Mouse (Mus musculus) large intestine, adult 2 months (tissue): Measurements from ENCODE around the gene Med20. TPM values are rescaled to one million over a fixed set of nuclear protein-coding genes. Genes with fewer than 3 reads are reported as not detected.
"Not testable (repeated sequence)": the region's sequence is repeated elsewhere in the genome, so short reads cannot be mapped to it uniquely, and the experiment has no call there.

ENCODE experiments used
- DNase-seq: peaks from one replicate; pipeline ENCODE4 v3.0.0-alpha.2; 2012; ENCODE audit warnings: low read depth, low spot score
- WGBS: fragments of 180-500 bp; shearing (Covaris S2); methylation state at CpG from one replicate; pipeline ENCODE4 v1.1.7; 2018; 5-methylcytosine and 5-hydroxymethylcytosine counted together
- polyA plus RNA-seq: library from polyadenylated mRNA; depleted of rRNA; stranded (reverse); fragments of >200 nt; gene quantifications from 2 replicates; pipeline ENCODE4 v1.2.3, GENCODE M21; 2012

Med20 gene
- polyA plus RNA-seq, 1 experiment: 21.7 TPM

DNA sequence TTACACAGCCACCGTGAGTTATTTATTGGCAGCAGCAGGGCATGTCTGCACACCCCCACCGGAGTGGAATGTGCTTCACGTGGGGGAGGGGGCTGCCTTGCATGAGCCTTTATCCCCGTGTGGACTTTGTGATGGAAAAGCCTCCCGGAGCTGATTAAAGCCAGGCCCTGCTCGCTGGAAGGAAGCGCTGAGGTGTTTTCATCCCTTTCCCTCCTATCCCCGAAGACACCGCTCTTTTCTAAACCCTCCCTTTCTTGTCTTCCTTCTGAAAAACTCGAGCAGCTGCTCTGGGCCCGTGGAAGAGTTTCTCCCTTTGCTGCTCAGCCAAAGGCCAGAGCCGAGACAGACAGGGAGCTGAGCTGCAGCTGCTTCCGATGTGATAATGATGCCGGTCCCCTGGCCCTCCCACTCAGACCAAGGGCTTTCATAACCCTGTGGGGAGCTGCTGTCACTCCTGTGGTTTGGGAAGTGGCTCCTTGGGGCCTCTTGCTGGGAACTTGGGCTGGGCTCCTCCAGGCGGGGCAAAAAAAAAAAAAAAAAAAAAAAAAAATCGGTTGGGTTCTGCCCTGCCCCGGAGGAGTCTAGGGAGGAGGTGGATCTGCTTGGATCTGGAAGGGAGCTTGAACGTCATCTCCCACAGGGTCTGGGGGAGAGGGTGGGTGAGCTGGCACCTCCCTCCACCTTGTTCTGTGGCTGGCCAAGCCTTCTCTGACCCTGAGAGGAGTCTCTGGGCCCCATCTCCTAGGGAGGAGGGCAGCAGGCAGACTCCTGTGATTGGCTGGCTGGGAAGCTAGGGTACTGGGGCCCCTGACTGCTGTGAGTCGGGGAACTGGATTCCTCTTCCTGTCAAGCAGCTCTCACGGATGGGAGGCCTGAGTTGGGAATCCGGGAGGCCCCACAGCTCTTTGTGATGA, 15.9 kb upstream of the Med20 start:
- 25% methylated on average over 21 of the region's 21 CpGs for WGBS
- DNase-seq: no peak

DNA sequence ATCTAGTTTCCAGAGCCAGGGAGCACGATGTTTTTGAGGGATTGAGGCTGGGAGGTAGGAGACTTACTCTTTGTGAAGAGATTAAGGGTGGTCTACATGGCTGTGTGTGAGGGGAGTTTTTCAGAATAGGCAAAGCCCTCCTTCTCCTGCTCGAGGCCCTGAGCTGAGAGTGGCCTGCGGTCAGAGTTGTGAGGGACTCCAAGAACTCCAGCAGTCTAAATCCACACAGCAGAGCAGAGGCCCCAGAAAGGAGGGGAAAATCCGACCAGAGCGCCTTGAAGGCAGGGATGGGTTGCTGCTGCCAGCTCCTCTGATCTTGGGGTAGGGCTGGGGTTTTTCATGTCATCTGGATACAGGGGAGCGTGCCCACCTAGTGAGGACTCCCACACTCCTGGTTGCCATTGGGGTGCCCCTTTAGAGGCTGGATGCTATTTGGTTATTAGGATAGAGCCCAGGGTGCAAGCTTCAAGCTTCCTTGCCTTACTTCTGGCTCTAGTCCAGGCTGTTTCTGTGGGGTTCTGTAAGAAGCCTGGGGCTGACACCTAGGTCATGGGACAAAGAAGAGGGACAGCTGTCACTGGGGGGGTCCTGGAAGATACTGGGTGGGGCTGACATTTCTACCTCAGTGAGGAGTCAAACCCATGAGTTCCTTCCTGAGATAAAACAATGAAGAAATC, 15.1 kb upstream of the Med20 start:
- 68% methylated on average over 6 of the region's 6 CpGs for WGBS

DNA sequence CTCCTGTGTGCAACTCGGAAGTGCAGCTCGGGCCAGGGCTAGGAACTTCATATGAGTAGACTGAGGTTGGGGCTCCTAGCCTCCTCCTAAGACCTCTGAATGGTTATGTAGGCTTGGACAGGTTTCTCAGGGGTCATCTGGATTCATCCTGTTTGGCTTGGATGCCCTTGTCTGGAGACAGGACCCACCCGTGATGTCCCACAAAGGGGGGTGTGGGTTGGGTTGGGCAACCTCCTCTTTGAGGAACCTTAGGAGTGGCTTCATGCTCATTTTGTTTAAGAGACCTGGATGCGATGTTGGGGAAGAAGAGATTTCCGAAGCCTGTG, 14.6 kb upstream of the Med20 start:
- 68% methylated on average over 5 of the region's 5 CpGs for WGBS

More for the DNA sequence above, 15.1 kb upstream of the Med20 start:
- DNase-seq: no peak

DNA sequence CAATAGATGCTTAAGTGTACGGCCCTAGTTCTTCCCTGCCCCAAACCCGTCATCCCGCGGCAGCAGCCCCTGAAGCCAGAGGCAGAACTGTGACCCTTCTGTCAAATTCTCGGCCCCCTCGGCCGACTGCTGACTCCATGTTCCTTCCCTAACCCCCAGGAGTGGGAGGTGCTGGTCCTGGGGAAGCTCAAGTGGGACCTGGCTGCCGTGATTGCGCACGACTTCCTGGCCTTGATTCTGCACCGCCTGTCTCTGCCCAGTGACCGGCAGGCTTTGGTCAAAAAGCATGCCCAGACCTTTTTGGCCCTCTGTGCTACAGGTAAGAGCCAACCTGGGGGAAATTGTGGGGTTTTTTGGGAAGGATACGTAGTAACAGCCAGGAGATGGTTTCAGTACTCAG, 14.1 kb upstream of the Med20 start:
- 76% methylated on average over 13 of the region's 13 CpGs for WGBS
- no peak for DNase-seq

More for the DNA sequence above, 14.6 kb upstream of the Med20 start:
- DNase-seq: no peak

DNA sequence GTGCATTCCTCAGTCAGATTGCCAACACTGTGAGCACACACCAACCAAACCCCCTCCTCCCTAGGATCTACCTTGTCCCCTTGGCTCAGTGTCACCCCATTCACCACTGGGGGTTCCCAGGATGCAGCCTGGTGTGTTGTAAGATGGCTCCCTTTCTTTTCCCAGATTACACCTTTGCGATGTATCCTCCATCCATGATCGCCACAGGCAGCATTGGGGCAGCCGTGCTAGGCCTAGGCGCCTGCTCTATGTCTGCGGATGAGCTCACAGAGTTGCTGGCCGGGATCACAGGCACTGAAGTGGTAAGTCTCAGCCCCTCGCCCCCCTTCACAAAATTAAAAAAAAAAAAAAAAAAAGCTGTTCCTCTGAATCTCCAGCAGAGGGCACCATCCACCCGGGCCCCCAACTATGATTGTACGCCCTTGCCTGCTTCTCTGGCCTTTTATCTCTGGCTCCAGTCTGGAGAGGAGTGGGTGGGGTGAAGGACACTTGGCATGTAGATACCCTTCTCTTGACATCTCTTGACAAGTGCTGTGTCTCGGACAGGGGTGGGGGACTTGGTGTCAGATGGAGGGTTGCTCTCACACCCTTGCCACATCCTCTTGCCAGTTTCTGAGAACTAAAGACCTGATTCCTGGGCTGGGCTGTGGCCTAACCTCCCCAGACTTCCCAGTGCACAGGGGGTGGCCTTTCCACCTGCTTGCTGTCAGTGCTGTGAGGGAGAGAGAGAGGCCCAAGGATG, 13.4 kb upstream of the Med20 start:
- 32% methylated on average over 10 of the region's 10 CpGs for WGBS
- no peak for DNase-seq

DNA sequence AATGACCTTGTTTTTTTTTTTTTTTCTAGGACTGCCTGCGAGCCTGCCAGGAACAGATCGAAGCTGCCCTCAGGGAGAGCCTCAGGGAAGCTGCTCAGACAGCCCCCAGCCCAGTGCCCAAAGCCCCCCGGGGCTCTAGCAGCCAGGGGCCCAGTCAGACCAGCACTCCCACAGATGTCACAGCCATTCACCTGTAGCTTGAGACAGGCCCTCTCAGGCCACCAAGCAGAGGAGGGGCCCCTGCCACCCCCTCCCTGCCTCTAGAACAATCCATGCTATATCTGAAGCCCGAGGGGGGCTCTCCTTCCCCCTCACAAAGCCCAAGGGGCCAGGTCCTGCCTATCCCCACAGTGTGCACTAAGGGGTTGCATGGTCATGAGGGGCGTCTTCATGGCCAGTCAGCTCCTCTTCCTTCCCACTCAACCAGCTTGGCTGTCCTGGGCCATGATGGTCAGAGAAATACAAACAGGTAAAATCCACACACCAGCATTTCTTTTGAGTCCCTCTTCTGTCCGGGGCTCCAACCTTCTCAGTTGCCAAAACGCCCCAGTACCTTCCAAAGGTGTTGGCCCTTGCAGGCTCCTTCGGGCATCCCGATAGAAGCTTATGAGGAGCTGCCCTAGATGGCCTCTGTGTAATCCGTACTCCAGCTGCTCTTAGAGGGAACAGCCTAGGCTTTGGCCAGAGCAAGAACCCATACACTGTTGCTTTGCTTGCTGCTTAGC, 12.6 kb upstream of the Med20 start:
- 82% methylated on average over 10 of the region's 10 CpGs for WGBS
- not testable (repeated sequence) for DNase-seq

DNA sequence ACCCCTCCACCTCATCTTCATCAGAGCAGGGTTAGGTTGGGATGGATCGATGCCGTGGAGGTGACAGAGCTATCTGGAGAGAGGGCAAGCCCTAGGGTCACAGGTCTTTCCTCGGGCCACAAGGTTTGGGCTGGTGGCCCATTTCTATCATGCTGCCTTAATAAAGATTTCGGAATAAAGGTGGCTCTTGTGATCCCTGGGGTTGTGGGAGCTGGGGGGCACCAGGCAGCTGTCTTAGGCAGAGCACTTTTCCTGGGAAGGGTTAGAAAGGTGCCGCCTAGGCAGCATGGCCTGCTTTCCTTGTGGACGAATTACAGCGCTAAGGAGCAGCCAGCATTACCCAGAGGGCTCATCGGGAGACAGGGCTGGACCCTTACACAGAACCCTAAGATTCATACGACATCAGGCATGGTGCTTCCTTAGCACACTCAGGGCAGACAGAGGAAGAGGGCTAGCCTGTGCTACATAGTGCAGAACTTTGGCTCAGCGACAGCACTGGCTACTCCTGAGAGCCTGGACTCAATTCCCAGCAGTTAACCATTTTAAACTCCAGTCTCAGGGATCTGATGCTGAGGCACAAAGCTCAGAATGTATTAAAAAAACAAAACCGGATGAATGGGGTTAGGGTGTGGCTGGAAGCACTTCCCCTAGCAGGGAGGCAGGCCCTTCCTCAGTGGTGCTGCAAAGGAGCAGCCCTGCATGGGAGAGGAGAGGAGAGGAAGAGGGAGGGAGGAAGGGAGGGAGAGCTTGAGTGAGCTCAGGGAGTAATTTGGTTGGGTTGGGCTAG, 11.7 kb upstream of the Med20 start:
- 68% methylated on average over 11 of the region's 11 CpGs for WGBS
- DNase-seq: no peak

DNA sequence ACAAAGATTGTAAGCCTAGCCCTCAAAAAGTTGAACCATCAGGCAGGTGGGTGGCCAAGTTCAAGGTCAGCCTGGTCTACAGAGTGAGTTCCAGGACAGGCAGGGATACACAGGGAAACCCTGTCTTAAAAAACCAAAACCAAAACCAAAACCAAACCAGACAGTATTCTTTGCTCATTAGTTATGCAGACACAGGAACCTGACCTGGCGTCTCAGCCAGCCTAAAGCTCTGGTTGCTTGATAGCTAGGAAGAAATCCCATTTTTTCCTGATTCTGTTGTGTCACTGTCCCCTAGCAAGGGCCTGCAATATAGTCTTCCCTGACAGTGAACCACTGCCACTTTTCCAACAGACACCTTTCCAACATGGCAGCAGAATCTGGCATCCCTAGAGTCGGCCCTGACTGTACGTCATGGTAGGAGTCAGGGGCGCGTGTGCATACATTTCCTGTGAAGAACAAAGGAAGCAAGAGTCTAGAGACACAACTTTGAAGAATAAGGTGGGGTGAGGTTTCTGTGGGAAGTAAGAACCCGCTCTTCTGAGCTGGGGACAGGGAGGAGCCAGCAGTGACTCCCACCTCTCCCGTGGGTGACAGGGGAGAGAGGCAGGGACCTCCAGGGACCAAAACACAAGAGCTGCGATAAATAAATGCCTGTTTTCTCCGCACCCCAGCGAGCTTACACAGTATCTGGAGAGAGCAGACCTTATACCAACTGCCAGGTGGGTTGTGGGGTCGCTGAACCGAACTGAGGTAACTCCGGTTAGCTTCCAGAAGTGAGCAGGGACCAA, 10.6 kb upstream of the Med20 start:
- 79% methylated on average over 13 of the region's 13 CpGs for WGBS

DNA sequence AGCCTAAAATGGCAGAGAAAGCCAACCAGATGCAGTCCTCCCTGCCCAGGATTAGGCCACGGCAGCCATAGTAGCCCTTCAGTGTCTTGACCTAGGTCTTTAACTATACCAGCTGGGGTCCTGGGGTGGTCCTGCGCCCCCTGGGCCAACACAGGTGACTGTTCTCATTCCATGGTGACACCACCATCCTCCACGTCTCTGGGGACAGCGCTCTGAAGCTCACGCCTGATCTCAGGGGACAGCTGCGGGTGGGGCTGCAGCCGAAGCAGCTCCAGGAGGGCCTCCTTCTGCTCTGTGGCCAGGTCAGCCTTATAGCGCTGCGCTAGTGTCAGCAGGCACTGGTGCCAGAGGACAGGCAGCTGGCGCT, 10.0 kb upstream of the Med20 start:
- WGBS: 90% methylated on average over 10 of the region's 10 CpGs
- no peak for DNase-seq

More for the DNA sequence above, 10.6 kb upstream of the Med20 start:
- no peak for DNase-seq

DNA sequence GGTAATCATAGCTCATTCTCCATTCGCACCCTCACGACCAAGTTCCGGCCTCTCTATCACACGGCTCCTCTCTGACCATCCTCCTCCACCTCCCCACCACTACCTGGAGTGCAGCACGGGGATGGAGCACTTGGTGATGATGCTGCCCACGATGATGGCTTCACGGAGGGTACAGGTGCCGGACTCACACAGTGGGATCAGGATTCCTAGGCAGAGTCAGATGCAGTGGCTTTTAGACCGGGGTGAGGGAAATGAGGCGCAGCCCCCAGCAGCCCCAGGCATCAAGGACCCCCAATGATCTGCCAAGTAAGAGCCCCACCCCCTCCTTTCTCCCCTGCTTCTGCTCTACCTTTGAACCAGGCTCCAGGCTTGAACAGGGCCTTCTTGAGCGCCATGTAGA, 9.1 kb upstream of the Med20 start:
- WGBS: 92% methylated on average over 11 of the region's 11 CpGs
- no peak for DNase-seq

DNA sequence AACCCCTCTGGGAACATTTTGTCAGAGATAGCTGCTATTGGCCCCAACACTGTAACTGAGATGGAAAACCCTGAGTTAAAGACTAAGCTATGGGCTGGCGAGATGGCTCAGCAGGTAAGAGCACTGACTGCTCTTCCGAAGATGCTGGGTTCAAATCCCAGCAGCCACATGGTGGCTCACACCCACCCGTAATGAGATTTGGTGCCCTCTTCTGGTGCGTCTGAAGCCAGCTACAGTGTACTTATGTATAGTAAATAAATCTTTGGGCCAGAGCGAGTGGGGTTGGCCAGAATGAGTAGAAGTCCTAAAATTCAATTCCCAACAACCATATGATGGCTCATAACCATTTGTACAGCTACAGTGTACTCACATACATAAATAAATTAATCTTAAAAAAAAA, 5.2 kb upstream of the Med20 start:
- 62% methylated on average over 5 of the region's 5 CpGs for WGBS
- no peak for DNase-seq

DNA sequence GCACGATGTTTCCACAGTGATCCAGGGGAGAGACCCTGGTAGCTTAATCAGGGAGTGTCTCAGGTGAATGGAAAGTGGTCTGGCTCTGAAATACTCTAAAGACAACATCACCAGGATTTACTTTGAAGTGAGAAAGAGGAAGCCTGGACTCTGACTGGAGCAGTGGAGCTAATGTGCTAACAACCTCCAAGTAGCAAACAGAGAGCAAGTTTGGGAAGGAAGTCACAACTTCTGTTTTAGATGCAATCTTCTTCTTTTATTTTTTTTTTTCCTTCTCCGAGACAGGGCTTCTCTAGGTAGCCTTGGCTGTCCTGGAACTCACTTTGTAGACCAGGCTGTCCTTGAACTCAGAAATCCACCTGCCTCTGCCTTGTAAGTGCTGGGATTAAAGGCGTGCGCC, 2.2 kb upstream of the Med20 start:
- 93% methylated on average over 4 of the region's 4 CpGs for WGBS
- no peak for DNase-seq

DNA sequence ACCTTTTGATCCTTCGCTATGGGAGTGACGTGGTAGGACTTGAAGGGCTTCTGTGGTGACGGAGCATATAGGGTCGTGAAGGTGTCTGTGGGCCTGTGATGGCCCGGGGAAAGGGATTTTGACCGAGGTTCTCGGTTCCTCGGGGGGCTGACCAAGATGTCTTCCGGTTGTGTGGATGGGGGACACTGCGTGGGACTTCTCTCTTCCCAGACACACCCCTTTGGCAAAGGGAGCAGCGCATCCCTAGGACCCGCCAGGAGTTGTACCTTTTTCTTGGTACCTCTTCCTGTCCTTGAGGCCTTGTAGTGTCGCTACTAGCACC, 240 bp downstream of the Med20 start:
- no peak for DNase-seq
- under 1% methylated on average over 13 of the region's 13 CpGs for WGBS

DNA sequence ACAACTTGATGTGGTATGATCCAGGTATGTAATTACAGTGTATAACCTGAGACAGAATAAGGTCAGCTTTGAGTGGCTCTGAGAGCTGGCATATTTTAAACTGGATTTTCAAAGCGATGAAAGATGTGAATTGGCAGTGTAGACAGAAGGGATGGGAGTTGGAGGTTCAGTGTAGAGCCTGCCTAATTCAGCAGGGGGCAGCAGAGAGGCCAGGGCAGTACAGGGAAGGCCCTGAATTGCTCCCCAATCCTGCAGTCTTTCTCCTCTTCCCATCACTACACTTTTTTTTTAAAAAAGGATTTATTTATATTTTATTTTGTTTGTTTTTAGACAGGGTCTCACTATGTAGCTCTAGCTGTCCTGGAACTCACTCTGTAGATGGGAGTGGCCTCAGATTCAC, 2.6 kb downstream of the Med20 start:
- no peak for DNase-seq
- WGBS: 71% methylated on average over 1 of the region's 1 CpGs

DNA sequence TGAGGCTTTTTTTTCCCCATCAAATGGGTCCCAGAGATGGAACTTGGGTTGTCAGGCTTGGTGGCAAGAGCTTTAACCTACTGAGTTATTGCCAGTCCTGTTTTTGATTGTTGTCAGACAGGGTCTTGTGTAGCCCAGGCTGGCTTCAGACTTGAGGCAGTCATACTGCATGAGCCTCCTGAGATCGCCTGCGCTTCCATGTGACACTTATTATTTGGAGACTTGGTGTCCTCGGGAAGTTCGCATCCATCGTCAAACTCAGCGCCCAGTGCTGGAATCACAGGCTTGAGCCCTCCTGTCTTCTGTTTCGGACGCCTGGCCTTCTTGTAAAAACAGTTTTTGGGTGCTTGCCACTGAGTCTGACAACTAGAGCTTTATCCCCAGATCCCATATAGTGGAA, 4.7 kb downstream of the Med20 start:
- 88% methylated on average over 8 of the region's 8 CpGs for WGBS
- no peak for DNase-seq

DNA sequence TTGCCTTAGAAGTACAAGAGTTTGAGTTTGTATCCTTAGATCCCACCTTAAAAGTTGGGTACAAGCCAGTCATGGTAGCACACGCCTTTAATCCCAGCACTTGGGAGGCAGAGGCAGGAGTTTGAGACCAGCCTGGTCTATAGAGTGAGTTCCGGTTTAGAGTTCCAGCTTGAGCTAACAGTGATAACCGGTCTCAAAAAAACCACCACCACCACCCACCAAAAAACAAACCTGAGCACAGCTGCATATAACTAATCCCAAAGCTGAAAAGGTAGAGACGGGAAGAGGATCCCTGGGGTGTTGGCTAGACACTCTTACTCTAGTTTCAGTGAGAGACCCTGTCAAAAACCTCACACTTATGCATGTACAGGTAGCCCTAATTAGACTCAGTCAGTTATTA, 5.3 kb downstream of the Med20 start:
- DNase-seq: no peak
- 93% methylated on average over 4 of the region's 4 CpGs for WGBS

DNA sequence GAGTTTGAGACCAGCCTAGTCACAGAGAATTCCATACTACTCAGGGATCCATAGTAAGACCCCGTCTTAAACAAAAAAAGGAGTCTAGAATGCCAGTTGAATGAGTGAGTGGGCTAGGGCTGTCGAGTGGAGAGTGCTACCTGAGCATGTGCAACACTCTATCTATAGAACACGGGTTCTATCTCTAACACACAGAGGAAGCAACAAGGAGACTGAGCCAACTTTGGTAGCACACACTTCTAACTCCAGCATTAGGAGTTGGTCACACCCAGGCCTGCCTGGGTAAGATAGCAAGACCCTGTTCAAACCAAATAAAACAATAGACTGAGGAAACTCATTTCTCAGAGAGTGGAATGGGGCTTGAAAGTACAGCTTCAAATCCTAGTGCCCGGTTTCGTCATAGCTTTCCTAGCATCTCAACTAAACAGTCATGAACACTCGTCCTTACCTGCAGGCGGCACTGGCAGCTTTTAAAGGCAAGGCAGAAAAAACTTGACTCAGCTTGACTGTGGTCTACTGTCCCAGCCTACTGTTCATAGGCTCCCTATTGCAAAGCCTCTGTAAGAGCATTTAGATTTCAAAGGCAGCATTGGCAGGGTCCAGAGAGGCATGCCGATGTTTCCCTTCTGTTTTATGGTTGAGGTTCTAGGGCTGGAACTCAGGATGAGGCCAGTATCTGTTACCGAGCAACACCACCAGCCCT, 6.4 kb downstream of the Med20 start:
- 89% methylated on average over 9 of the region's 9 CpGs for WGBS
- no peak for DNase-seq
